Mouse (Mus musculus) E14TG2a.4 (cell line): Measurements from ENCODE around the gene Serpinb8.

Experiments
- CTCF ChIP-seq: conservative IDR thresholded peaks from 2 replicates; pipeline ENCODE4 v1.5.1; 2014; ENCODE audit warnings: low read length
- NANOG ChIP-seq: IDR thresholded peaks from 2 replicates; pipeline ENCODE4 v1.6.1; 2014; ENCODE audit warnings: borderline replicate concordance, low read length, mixed read lengths

- no peak for TF ChIP-seq CTCF
- TF ChIP-seq NANOG = no peak
Measured at GRCm38 (mm10) chr1:107588206-107588605, 1.6 kb upstream of the Serpinb8 start.
